Mouse (Mus musculus) midbrain, embryonic 10.5 days (tissue): ENCODE results near the gene Fbxw11. TPM values are rescaled to one million over a fixed set of nuclear protein-coding genes. Genes with fewer than 3 reads are reported as not detected.
"Not testable (repeated sequence)": the region's sequence is repeated elsewhere in the genome, so short reads cannot be mapped to it uniquely, and the experiment has no call there.

Experiments
- DNase-seq: peaks from one replicate; pipeline ENCODE4 v3.0.0-alpha.2; 2017; ENCODE audit warnings: low spot score
- H3K27ac ChIP-seq: fragments of 300-500 bp; sonication (generic); replicated peaks from 2 replicates; pipeline ENCODE4 v1.5.1; 2016; ENCODE audit warnings: mild to moderate bottlenecking
- H3K27me3 ChIP-seq: fragments of 300-500 bp; sonication (generic); 2 replicates; pipeline ENCODE4 v1.6.1; 2016; ENCODE audit warnings: low read depth, mild to moderate bottlenecking; ENCODE audit not compliant: poor library complexity, severe bottlenecking
- H3K36me3 ChIP-seq: fragments of 300-500 bp; sonication (generic); 2 replicates; pipeline ENCODE4 v1.6.1; 2016; ENCODE audit warnings: mild to moderate bottlenecking, moderate library complexity
- H3K4me1 ChIP-seq: fragments of 300-500 bp; sonication (generic); 2 replicates; pipeline ENCODE4 v1.6.1; 2016
- H3K4me3 ChIP-seq: fragments of 300-500 bp; sonication (generic); 2 replicates; pipeline ENCODE4 v1.5.1; 2016; ENCODE audit warnings: mild to moderate bottlenecking, moderate library complexity
- H3K9me3 ChIP-seq: fragments of 300-500 bp; sonication (generic); replicated peaks from 2 replicates; pipeline ENCODE4 v1.6.1; 2016; ENCODE audit warnings: mild to moderate bottlenecking
- WGBS: fragments of 180-500 bp; shearing (Covaris S2); methylation state at CpG from one replicate; pipeline ENCODE4 v1.1.7; 2016; 5-methylcytosine and 5-hydroxymethylcytosine counted together
- polyA plus RNA-seq: library from polyadenylated mRNA; unstranded; fragments of >200 nt; fragmentation: Nextera tagmentation; extraction: Ambion mirVana; gene quantifications from 2 replicates; pipeline ENCODE4 v1.2.1, GENCODE M21; 2016

Fbxw11 gene
- polyA plus RNA-seq, 1 experiment from 2014 or later, result 93.9 TPM

DNA sequence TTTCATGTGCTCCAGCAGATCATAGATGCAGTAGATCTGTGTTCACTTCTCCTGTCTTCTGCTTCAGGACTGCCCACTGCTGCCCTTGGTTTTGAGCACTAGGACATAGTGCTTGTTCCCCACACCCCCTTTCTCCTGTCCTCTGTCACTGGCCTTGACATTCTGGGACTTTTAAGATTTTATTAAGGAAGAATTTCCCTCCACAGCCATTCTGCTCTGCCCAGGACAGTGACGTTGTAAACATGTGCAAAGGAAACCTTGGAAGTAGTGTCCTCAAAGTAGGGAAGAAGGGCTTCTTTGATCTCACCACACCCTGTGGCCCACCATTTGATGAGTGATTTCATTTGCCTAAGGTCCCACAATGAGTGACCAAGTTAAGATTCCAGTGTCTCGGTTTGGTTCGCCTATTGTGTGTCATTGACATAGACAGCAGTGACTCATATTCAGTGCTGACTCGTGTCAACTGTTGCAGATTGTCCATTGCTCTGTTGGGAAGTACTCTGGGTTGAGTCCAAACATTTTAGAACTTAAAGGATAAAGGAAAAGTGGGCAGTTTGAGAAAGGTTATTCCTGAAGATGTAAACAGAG is 64.0 kb downstream of the Fbxw11 start:
- Histone ChIP-seq H3K4me3 (no peak overlapping the region), H3K4me1 (peaks cover 19% of the 10 kb centered on the region), H3K27me3 (no peaks in the 10 kb centered on the region), H3K27ac (no peak overlapping the region), H3K36me3 (no peaks in the 10 kb centered on the region), H3K9me3 (no peaks in the 10 kb centered on the region)
- DNase-seq, result no peak
- WGBS, result 92% methylated on average over 4 of the region's 4 CpGs

DNA sequence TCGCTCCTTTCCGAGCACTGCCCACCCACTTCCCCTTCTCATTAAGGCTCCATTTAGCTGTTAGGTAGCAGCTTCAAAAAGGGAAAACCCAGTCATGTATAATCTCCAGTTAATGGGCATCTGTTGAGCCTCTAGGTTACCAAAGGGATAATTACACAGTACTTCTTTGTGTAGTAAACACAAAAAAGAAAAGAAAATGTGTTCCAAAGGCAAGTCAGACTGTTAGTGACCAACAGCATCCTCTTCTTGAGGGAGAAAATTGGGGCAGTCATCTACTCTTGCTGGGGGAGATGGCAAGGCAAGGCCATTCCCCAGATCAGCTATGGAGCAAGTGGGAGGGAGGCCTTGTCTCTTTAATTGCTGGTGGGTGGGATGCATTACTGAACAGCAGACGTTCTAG is 65.0 kb downstream of the Fbxw11 start:
- no peak for DNase-seq
- no peaks in the 10 kb centered on the region for H3K27me3 ChIP-seq
- H3K36me3 ChIP-seq, result peaks cover 9% of the 10 kb centered on the region
- H3K4me1 ChIP-seq, result peaks cover 13% of the 10 kb centered on the region
- no peak overlapping the region for H3K4me3 ChIP-seq
- H3K27ac ChIP-seq, result no peak overlapping the region
- WGBS, result 82% methylated on average over 3 of the region's 3 CpGs
- no peaks in the 10 kb centered on the region for H3K9me3 ChIP-seq

DNA sequence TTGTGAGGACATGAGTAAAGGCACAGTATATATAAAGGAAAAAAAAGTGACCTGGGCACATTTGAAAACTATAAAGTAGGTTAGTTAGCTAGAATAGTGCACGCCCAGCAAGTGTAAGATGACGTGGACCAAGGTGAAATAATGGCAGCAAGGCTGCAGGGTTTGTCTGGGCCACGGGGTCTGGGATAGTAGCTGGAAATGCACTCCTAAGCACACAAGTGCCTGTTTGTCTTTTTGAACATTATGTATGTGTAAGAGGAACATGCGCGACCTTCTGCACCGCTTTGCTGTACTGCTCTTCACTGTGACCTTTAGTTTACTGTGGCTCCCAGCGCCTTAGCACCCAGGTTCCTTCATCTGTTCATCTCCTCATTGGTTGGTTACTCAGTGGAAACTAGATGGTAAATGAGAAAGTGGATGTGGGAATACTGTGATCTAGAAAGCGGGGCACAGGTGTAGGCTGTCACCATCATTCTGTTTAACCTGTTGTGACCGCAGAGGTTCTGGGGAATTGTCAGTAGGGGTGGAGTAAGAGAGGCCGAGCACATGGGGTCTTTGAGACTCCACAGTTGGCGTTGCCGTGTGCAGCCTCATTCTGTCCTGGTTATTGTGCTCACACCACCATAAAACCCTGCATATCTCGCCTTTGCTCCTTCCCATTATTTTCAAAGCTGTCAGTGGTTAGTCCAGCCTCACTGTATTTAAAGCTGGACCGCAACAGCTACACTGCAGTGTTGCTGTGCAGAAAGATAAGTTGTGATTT is 66.4 kb downstream of the Fbxw11 start:
- no peak for DNase-seq
- H3K27me3 ChIP-seq, result no peaks in the 10 kb centered on the region
- H3K4me3 ChIP-seq, result no peak overlapping the region
- no peaks in the 10 kb centered on the region for H3K9me3 ChIP-seq
- peaks cover 23% of the 10 kb centered on the region for H3K36me3 ChIP-seq
- whole genome bisulfite sequencing, result 84% methylated on average over 14 of the region's 14 CpGs
- no peak overlapping the region for H3K27ac ChIP-seq
- H3K4me1 ChIP-seq, result peaks cover 10% of the 10 kb centered on the region; the same call in 1 of the 2 replicates

DNA sequence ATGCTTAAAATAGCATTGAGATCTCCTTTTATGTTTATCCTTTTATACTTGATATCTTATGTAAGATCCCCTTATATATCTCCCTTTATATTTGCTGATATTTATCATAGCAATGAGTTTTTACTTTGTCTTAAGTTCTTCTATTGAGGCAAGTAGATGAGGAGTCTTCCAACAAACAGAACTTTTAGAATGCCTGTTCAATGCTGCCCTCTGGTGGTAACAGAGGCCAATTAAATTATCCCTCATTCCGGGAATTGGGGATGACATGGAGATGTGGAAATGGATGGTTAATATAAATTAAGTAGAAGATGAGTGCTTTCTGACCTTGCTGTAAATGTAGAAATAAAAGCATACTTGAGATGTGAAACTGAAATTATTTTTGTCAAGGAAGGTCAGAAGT is 67.0 kb downstream of the Fbxw11 start:
- 23% methylated on average over 1 of the region's 1 CpGs for WGBS
- no peak overlapping the region for H3K4me3 ChIP-seq
- H3K9me3 ChIP-seq, result no peaks in the 10 kb centered on the region
- H3K36me3 ChIP-seq, result peaks cover 23% of the 10 kb centered on the region
- H3K27ac ChIP-seq, result no peak overlapping the region
- H3K4me1 ChIP-seq, result peaks cover 5% of the 10 kb centered on the region; the same call in 1 of the 2 replicates
- H3K27me3 ChIP-seq, result no peaks in the 10 kb centered on the region
- DNase-seq, result no peak

DNA sequence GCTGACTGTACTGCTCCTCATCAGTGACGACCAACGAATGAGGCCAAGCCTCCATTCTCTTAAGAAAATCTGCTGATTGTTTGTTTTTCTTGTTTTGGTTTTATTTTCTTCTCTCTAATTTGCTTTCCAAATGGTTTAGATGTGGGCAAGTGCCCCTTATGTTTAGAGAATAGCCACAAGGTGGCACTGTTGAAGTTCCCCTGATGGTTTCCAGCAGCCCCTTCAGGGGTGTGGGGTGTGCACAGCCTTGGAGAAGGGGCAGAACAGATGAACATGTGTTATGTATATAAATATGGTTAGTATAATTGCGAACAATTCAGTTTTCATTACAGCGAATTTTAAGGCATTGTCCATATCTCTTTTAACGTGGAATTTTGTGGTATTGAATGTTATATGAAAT is 71.7 kb downstream of the Fbxw11 start:
- Histone ChIP-seq H3K9me3 (no peaks in the 10 kb centered on the region), H3K4me3 (no peak overlapping the region), H3K27ac (no peak overlapping the region), H3K27me3 (no peaks in the 10 kb centered on the region), H3K36me3 (peaks cover 23% of the 10 kb centered on the region), H3K4me1 (no peaks in the 10 kb centered on the region)
- DNase-seq, result no peak
- 69% methylated on average over 5 of the region's 5 CpGs for WGBS

DNA sequence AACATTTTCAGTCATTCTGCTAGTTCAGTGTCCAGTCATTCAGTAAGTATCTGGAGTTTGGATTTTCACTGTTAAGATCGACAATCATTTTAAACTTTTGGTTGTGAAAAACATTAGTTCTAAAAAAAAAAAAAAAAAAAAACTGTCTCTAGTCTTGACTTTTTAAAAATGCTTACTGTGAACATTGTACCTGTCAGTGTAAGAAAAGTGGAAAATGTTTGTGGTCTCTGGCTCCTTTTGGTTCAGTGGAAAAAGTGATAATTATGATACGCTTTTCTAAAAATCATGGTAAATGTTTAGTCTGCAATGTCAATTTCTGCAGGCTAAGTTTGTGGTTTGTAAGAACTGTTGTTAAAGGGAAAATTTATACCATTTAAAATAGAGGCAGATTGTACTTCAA is 72.4 kb downstream of the Fbxw11 start:
- DNase-seq, result no peak
- Histone ChIP-seq H3K27me3 (no peaks in the 10 kb centered on the region), H3K4me1 (no peaks in the 10 kb centered on the region), H3K4me3 (no peak overlapping the region), H3K9me3 (no peaks in the 10 kb centered on the region), H3K27ac (no peak overlapping the region), H3K36me3 (peaks cover 23% of the 10 kb centered on the region)
- WGBS, result 95% methylated on average over 2 of the region's 2 CpGs

DNA sequence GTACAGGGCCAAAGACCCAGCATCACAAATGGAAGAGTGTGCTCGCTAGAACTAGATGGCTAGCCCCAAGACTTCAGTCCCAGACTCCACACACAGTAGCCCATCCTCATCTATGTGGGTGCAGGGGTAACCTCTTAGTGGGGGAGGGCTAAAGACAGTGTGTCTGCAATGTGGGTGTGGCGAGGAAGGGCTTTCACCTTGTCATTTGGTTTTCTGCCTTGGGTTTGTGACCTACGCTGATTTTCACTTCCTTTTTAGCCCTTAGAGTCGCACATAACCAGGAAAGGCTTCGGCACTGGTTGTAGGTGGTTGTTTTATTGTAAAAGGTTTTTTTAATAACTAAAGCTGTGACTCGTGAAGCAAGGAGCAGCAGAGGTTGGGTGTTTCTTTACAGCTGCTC is 73.0 kb downstream of the Fbxw11 start:
- H3K27ac ChIP-seq, result no peak overlapping the region
- no peaks in the 10 kb centered on the region for H3K9me3 ChIP-seq
- no peaks in the 10 kb centered on the region for H3K4me1 ChIP-seq
- H3K4me3 ChIP-seq, result no peak overlapping the region
- peaks cover 27% of the 10 kb centered on the region for H3K36me3 ChIP-seq
- H3K27me3 ChIP-seq, result no peaks in the 10 kb centered on the region
- DNase-seq, result no peak
- 94% methylated on average over 6 of the region's 6 CpGs for WGBS

DNA sequence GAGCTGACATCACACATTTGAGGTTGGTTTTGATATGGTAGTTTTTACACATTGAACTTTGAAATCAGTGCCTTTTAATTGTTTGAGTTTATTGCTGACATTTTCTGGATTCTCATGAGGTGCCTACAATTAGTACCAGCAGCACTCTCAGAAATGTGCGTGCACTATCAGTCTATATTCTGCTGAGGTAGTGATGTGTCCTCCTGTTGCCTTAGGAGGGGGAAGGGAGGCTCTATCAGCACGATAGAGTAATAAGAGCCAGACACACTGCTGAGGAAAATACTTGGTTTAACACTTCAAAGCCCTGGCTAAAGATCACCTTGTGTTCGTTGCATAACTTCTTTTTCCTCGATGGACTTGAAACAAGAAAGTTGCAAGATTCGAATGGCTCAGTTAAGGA is 73.4 kb downstream of the Fbxw11 start:
- no peak for DNase-seq
- Histone ChIP-seq H3K4me3 (no peak overlapping the region), H3K4me1 (no peaks in the 10 kb centered on the region), H3K9me3 (no peaks in the 10 kb centered on the region), H3K27me3 (no peaks in the 10 kb centered on the region), H3K36me3 (peaks cover 29% of the 10 kb centered on the region), H3K27ac (no peak overlapping the region)
- 94% methylated on average over 5 of the region's 5 CpGs for WGBS

DNA sequence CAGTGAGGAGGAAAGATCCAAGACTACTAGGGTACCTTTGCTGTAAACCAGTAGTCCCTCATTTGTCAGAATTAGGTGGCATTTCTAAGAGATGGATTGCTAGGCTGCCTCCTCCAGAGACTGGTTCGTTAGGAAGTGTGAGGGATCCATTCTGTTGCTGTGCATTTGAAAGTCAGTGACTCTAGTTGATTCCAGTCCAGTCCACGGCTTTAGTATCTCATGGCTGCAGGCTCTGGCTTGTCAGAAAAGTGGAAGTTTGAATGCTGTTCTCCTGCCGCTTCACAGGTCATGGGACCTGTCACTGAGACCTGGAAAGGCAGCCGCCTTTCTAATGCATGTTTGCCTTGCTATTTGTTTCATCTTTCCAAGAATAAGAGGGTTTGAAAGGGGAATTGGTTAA is 74.4 kb downstream of the Fbxw11 start:
- DNase-seq, result no peak
- H3K36me3 ChIP-seq, result peaks cover 27% of the 10 kb centered on the region
- H3K4me1 ChIP-seq, result no peaks in the 10 kb centered on the region
- H3K27ac ChIP-seq, result no peak overlapping the region
- H3K9me3 ChIP-seq, result no peaks in the 10 kb centered on the region
- 88% methylated on average over 4 of the region's 4 CpGs for WGBS
- H3K4me3 ChIP-seq, result no peak overlapping the region
- H3K27me3 ChIP-seq, result no peaks in the 10 kb centered on the region

DNA sequence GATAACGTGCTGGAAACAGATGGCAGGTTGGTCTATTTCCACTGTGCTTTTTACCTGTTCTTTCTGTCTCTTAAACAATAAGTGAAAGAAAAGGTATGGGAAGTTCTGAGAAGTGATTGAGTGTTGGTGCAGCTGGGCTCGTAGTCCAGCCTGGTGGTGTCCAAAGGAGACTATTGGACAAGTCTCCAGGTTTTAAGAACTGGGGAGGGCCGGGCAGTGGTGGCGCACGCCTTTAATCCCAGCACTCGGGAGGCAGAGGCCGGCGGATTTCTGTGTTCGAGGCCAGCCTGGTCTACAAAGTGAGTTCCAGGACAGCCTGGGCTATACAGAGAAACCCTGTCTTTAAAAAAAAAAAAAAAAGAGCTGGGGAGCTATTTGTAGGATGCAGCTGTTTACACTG is 75.2 kb downstream of the Fbxw11 start:
- not testable (repeated sequence) for H3K27ac ChIP-seq

DNA sequence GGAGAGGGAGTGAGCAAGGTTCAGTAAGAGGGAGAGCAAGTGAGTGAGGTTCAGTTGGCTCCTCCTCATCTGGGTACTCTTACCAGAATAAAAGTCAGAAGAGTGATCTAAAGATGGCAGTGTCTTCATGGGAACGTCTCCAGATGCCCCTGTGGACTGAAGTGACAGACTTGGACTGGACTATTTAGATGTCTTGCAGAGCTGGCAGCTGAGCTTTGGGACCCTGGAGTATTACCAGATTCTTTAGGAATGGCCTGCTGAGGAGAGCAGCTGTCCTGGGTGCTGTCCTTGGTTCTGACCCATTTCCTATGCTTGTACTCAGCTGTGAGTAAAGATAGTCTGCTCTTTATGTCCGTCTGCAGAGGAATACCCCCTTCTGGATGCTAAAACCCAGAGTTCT is 75.8 kb downstream of the Fbxw11 start:
- Histone ChIP-seq H3K9me3 (no peaks in the 10 kb centered on the region), H3K4me1 (no peaks in the 10 kb centered on the region), H3K36me3 (peaks cover 24% of the 10 kb centered on the region), H3K27ac (no peak overlapping the region), H3K27me3 (no peaks in the 10 kb centered on the region), H3K4me3 (no peak overlapping the region)
- 68% methylated on average over 2 of the region's 2 CpGs for WGBS
- DNase-seq, result no peak

More for the DNA sequence above, 75.2 kb downstream of the Fbxw11 start:
- H3K36me3 ChIP-seq, result peaks cover 25% of the 10 kb centered on the region
- not testable (repeated sequence) for H3K4me3 ChIP-seq, DNase-seq, H3K4me1 ChIP-seq, H3K27me3 ChIP-seq, H3K9me3 ChIP-seq
- 84% methylated on average over 9 of the region's 9 CpGs for WGBS

DNA sequence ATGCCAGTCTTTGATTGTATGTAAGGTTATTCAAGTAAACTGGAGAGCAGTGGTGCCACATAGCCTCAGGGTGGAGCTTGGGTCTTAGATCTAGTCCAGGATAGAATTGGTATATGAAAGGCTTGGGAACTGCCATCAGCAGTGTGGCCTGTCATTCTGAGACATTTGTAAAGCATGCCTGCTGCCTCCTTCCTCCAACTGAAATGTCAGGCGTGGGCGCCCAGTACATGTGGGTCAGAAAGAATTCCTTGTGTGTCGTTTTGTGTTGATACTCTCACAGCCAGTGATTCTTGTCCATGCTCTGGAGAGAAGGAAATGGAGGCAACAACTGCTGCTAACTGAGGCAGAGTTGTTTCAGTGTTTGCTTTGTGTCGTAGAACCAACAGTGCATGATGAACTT is 76.5 kb downstream of the Fbxw11 start:
- DNase-seq, result no peak
- 94% methylated on average over 4 of the region's 4 CpGs for WGBS
- H3K9me3 ChIP-seq, result no peaks in the 10 kb centered on the region
- H3K4me3 ChIP-seq, result no peak overlapping the region
- H3K27me3 ChIP-seq, result no peaks in the 10 kb centered on the region
- no peaks in the 10 kb centered on the region for H3K4me1 ChIP-seq
- peaks cover 26% of the 10 kb centered on the region for H3K36me3 ChIP-seq
- no peak overlapping the region for H3K27ac ChIP-seq

DNA sequence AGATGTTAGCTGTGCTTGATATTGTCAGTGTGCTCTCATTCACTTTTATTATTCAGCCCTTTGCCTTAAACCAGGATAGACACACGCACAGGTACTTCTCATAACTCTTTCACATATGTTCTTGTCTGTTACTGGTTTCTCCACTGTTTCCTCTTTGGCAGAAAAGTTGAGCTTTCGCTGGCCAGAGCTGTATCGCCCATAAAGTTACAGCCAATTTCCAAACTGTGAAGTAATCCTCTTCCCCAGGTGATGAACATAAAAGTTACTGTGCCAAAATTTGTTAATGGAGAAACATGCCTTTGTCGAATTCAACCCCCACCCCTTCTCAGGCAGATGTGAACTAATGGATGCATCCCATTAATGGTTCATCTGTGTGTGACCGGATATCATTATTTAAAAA is 80.1 kb downstream of the Fbxw11 start:
- H3K27ac ChIP-seq, result no peak overlapping the region
- no peak overlapping the region for H3K4me3 ChIP-seq
- no peaks in the 10 kb centered on the region for H3K9me3 ChIP-seq
- H3K27me3 ChIP-seq, result no peaks in the 10 kb centered on the region
- H3K4me1 ChIP-seq, result no peaks in the 10 kb centered on the region
- peaks cover 42% of the 10 kb centered on the region for H3K36me3 ChIP-seq
- WGBS, result 95% methylated on average over 5 of the region's 5 CpGs
- DNase-seq, result no peak
